Mouse (Mus musculus) heart, postnatal 0 days (tissue): ENCODE measurements around the gene Susd5. TPM values are rescaled to one million over a fixed set of nuclear protein-coding genes. Genes with fewer than 3 reads are reported as not detected.
A peak's percentile ranks its signal among the peaks of the same experiment; 100 is the strongest.

ENCODE experiments used
- ATAC-seq: fragments of 200-750 bp; cut with Nextera tagmentation; 2 replicates; pipeline ENCODE4 v1.8.0; 2017; ENCODE audit warnings: low read depth, moderate number of reproducible peaks, moderate library complexity; ENCODE audit not compliant: insufficient read depth
- DNase-seq: peaks from one replicate; pipeline ENCODE4 v3.0.0-alpha.2; 2016; ENCODE audit warnings: low spot score
- H3K27ac ChIP-seq: fragments of 300-500 bp; sonication (generic); 2 replicates; pipeline ENCODE4 v1.5.1; 2014; ENCODE audit warnings: low read depth, mild to moderate bottlenecking
- H3K27me3 ChIP-seq: fragments of 300-500 bp; sonication (generic); 2 replicates; pipeline ENCODE4 v1.6.1; 2014; ENCODE audit warnings: low read length, mixed read lengths; ENCODE audit not compliant: control insufficient read depth, insufficient read depth
- H3K36me3 ChIP-seq: fragments of 300-500 bp; sonication (generic); replicated peaks from 2 replicates; pipeline ENCODE4 v1.6.1; 2014; ENCODE audit warnings: low read length, mixed read lengths; ENCODE audit not compliant: control insufficient read depth, insufficient read depth
- H3K4me1 ChIP-seq: fragments of 300-500 bp; sonication (generic); 2 replicates; pipeline ENCODE4 v1.6.1; 2014; ENCODE audit warnings: antibody characterized with exemption; ENCODE audit not compliant: control insufficient read depth, insufficient read depth
- H3K4me2 ChIP-seq: fragments of 300-500 bp; sonication (generic); 2 replicates; pipeline ENCODE4 v1.6.1; 2014; ENCODE audit warnings: low read depth, mild to moderate bottlenecking, low read length, moderate library complexity
- H3K4me3 ChIP-seq: fragments of 300-500 bp; sonication (generic); 2 replicates; pipeline ENCODE4 v1.5.1; 2014; ENCODE audit warnings: low read depth, low read length
- H3K9ac ChIP-seq: fragments of 300-500 bp; sonication (generic); replicated peaks from 2 replicates; pipeline ENCODE4 v1.6.1; 2014; ENCODE audit warnings: low read depth, low read length, mixed read lengths
- H3K9me3 ChIP-seq: fragments of 300-500 bp; sonication (generic); replicated peaks from 2 replicates; pipeline ENCODE4 v1.6.1; 2016; ENCODE audit warnings: low read length; ENCODE audit not compliant: control insufficient read depth
- CTCF ChIP-seq: IDR thresholded peaks from 2 replicates; pipeline ENCODE4 v1.5.1; 2016; ENCODE audit warnings: antibody characterized with exemption, control low read depth, low read depth
- EP300 ChIP-seq: IDR thresholded peaks from 2 replicates; pipeline ENCODE4 v1.6.1; 2016; ENCODE audit warnings: antibody characterized with exemption, low read depth
- WGBS: fragments of 180-500 bp; shearing (Covaris S2); extraction: QIAGEN DNeasy Blood & Tissue Kit; methylation state at CpG from one replicate; pipeline ENCODE4 v1.1.7; 2014; 5-methylcytosine and 5-hydroxymethylcytosine counted together
- polyA plus RNA-seq: library from polyadenylated mRNA; unstranded; fragments of >200 nt; fragmentation: Nextera tagmentation; extraction: Ambion mirVana; gene quantifications from 2 replicates; pipeline ENCODE4 v1.2.1, GENCODE M21; 2015
- total RNA-seq: library from RNA; depleted of rRNA; stranded (reverse); fragments of >200 nt; gene quantifications from 2 replicates; pipeline ENCODE4 v1.2.3, GENCODE M21; 2014; ENCODE audit warnings: low replicate concordance; rRNA removed

The Susd5 gene
- total RNA-seq, result 0.19 and 0.50 TPM in 2 replicates
- 0.23 and 0.25 TPM in 2 replicates for polyA plus RNA-seq

DNA sequence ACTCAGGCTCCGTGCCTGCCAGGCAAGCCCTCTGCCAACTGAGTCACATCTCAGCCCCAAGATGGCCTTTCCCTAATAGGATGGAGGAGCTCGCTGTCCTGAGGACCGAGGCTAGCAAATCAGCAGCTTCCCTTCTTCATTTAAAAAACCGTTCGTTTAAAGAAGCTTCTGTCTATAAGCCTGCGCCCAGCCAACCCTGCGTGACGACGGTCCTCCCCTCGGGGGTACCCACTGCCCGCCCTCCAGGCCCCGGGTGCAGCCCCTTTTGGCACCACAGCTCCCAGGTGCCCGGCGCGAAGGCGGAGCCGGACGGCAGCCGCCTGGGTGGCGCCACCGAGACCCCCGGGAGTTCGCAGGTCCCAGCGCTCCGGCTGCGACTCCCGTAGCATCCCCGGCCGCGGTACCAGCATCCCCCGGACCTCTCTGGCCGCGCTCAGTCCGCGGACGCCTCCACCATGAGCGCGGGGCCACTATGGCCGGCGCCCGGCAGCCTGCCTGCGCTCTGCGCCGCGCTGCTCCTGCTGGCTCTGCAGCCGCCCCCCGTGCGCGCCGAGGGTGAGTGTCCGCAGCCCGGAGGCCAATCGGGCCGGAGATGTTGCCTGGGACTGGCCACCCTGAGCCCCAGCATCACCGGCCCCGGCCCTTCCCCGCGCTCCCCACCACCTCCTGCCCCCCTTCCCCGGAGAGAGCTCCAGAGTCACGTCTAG, at the start of gene Susd5:
Susd5 (plus strand) TSS at position 51 of the 707 bp plus-strand sequence.
- WGBS, result 2% methylated on average over 55 of the region's 60 CpGs
- Histone ChIP-seq H3K36me3 (no peaks in the 10 kb centered on the region), H3K4me1 (no peaks in the 10 kb centered on the region), H3K9me3 (no peaks in the 10 kb centered on the region), H3K27me3 (peaks cover 45% of the 10 kb centered on the region), H3K4me3 (peak within 1 kb of the TSS; percentile 39), H3K27ac (no peak within 1 kb of the TSS), H3K9ac (0 out of 2 replicates have a peak within 1 kb of the TSS, but pooled peaks have one; percentile 2), H3K4me2 (peak within 1 kb of the TSS; percentile 61)
- ATAC-seq, result no peak; the same call in 1 of the 2 replicates
- TF ChIP-seq CTCF (no peak), EP300 (no peak)
- DNase-seq, result no peak

DNA sequence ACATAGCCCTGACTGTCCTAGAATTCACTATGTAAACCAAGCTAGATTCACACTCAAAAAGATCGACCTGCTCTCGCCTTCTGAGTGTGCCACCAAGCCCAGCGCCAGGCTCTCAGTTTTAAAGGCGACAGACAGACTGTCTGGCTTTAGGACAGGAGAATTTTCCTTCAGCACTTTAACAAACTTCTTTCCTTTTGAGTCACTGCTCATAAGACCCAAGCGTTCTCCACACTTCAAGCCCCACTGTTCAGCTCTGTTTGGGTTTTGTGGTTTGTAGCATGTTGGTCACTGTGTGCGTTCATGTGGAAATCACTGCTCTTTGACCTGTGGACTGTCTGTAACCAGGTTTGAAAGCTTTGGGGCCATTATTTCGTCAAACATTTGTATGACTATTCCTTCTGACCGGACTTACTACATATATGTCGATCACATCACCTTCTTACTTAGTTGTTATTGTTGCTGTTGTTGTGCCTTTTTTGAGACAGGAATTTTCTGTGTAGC, 49.0 kb upstream of the Susd5 start:
- Histone ChIP-seq H3K9ac (no peak overlapping the region), H3K4me3 (no peak overlapping the region), H3K36me3 (no peaks in the 10 kb centered on the region), H3K27me3 (no peaks in the 10 kb centered on the region), H3K27ac (no peak overlapping the region), H3K9me3 (no peaks in the 10 kb centered on the region), H3K4me1 (no peaks in the 10 kb centered on the region), H3K4me2 (no peak overlapping the region)
- no peak for DNase-seq
- no peak for TF ChIP-seq CTCF
- no peak for TF ChIP-seq EP300
- 91% methylated on average over 9 of the region's 9 CpGs for WGBS
- no peak for ATAC-seq

DNA sequence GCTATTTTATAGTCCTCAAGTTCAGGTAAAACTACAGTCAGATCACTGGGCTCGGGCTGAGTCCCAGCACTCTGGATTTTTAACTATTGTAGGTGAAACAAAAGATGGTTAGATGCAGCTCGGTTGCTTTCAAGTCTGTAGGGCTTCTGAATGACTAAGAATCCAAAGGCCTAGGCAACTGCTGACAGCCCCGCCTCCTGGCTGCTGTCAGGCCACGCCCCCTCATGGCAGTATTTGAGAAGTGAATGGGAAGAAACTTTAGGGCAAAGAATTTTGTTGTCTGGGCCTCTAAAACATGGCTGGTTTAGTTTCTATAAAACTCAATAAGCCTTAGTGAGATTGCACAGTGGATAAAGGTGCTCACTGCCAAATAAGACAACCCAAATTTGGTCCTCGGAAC, 47.4 kb upstream of the Susd5 start:
- ATAC-seq (no peak), DNase-seq (no peak)
- Histone ChIP-seq H3K27ac (no peak overlapping the region), H3K9ac (no peak overlapping the region), H3K4me1 (no peaks in the 10 kb centered on the region), H3K36me3 (no peaks in the 10 kb centered on the region), H3K27me3 (no peaks in the 10 kb centered on the region), H3K4me2 (0 out of 2 replicates have a peak overlapping the region, but pooled peaks have one; percentile 7), H3K4me3 (no peak overlapping the region), H3K9me3 (no peaks in the 10 kb centered on the region)
- 51% methylated on average over 5 of the region's 5 CpGs for WGBS
- TF ChIP-seq CTCF (no peak), EP300 (no peak)

DNA sequence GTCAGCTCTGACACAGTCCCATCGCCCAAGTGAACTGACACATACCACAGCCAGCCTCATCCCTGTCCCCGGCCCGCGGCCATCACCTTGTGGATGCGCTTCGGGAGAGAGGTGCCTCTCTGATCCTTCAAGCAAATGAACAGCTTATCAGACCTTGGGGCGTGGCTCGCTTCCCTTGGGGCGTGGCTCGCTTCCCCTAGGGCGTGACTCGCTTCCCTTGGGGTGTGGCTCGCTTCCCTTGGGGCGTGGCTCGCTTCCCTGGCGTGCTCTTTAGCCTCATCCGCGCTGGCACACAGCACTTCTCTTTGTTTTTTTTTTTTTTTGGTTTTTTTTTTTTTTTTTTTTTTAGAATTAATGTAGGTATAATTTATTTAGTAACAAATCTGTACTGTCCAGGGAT, 45.7 kb upstream of the Susd5 start:
- H3K27ac ChIP-seq, result no peak overlapping the region
- H3K9me3 ChIP-seq, result no peaks in the 10 kb centered on the region
- H3K36me3 ChIP-seq, result no peaks in the 10 kb centered on the region
- no peaks in the 10 kb centered on the region for H3K4me1 ChIP-seq
- 57% methylated on average over 18 of the region's 18 CpGs for WGBS
- H3K9ac ChIP-seq, result no peak overlapping the region
- H3K4me3 ChIP-seq, result no peak overlapping the region
- ATAC-seq (no peak), DNase-seq (no peak)
- no peaks in the 10 kb centered on the region for H3K27me3 ChIP-seq
- TF ChIP-seq CTCF (no peak), EP300 (no peak)
- H3K4me2 ChIP-seq, result no peak overlapping the region

DNA sequence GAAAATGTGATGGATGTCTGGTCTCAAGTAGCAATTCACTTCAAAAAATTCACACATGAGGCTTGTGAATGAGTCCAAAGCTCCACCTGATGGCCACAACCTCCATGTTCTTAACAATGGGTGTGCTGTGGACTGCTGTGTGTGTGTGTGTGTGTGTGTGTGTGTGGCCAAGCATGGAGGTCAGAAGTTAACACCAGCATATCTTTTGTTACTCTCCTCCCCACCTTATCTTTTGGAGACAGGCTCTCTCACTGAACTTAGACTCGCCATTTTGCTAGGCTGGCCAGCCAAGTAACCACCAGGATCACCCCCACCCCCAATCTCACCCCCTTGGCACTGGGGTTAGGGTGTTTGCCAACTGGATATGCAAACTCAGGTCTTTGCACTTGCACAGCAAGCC, 42.9 kb upstream of the Susd5 start:
- Histone ChIP-seq H3K27me3 (no peaks in the 10 kb centered on the region), H3K27ac (no peak overlapping the region), H3K4me1 (no peaks in the 10 kb centered on the region), H3K4me2 (no peak overlapping the region), H3K4me3 (no peak overlapping the region), H3K36me3 (no peaks in the 10 kb centered on the region), H3K9me3 (no peaks in the 10 kb centered on the region), H3K9ac (no peak overlapping the region)
- no peak for TF ChIP-seq CTCF
- no peak for TF ChIP-seq EP300
- no peak for ATAC-seq
- WGBS, result 60% methylated on average over 1 of the region's 1 CpGs
- no peak for DNase-seq
